In the genomic region with DNA sequence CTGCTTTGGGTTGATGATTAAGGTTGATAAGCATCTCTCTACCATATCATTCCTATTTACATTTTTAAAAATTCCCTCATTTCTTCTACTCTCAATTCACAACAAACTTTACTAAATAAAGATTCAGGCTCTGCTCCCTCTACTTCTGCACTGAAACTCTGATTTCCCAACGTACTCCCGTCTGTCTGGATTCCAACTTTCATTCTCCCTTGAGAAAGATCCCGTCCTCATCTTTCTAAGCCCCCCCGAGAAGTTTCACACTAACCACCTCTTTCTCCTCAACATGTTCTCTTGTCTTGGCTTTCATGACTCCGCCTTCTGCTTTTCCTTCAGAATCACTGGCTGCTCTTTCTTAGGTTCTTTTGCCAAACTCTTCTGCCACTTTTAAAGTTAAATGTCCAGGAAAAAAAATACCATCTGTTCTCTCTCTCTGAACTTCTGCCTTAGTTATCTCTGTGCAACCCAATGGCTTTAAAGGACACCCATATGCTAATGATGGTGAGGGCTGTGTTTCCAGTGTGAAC, we compare ENCODE assay signal across 25 mouse cellular contexts.
"Had no signal": no experiment of that assay in that cellular context is flagged by ENCODE, and none has a peak within 500 bp of the region (broad histone marks: within the 10 kb centered on the region; RNA-seq: fewer than 3 reads in every experiment).

No protein-coding gene starts in this region.

- H3K27me3 ChIP-seq: heart, embryonic 12.5 days; hindbrain, embryonic 15.5 days; kidney, embryonic 15.5 days; limb, embryonic 13.5 days; limb, embryonic 15.5 days had no signal

- DNase-seq: gastrocnemius, postnatal 14 days; gastrocnemius, postnatal 36 days; heart, adult 18-20 months; heart, postnatal 10 days; heart, postnatal 36 days; kidney, adult 11 months; kidney, adult 2 months; kidney, adult 9 months; kidney, postnatal 14 days; kidney, postnatal 36 days; layer of hippocampus, adult 9-11 months; layer of hippocampus, postnatal 36 days; left cerebral cortex, postnatal 4 days; lung, adult 18-20 months had no signal

- H3K4me2 ChIP-seq: heart, embryonic 12.5 days; hindbrain, embryonic 13.5 days; hindbrain, embryonic 15.5 days; kidney, embryonic 15.5 days; limb, embryonic 13.5 days; limb, embryonic 15.5 days; liver, embryonic 11.5 days had no signal

- H3K36me3 ChIP-seq: heart, embryonic 12.5 days; hindbrain, embryonic 13.5 days; hindbrain, embryonic 15.5 days; kidney, embryonic 15.5 days; limb, embryonic 13.5 days; limb, embryonic 15.5 days had no signal

- H3K9me3 ChIP-seq: heart, embryonic 12.5 days; hindbrain, embryonic 13.5 days; hindbrain, embryonic 15.5 days; kidney, embryonic 15.5 days; limb, embryonic 13.5 days; limb, embryonic 15.5 days had no signal

- H3K27ac ChIP-seq: hindbrain, embryonic 13.5 days; hindbrain, embryonic 15.5 days; hindbrain, postnatal 0 days; kidney, embryonic 15.5 days; kidney, postnatal 0 days; limb, embryonic 13.5 days; limb, embryonic 15.5 days had no signal

- ATAC-seq: hindbrain, postnatal 0 days; intestine, embryonic 16.5 days had no signal

- H3K9ac ChIP-seq: heart, embryonic 12.5 days; hindbrain, embryonic 13.5 days; hindbrain, embryonic 15.5 days; kidney, embryonic 15.5 days; limb, embryonic 13.5 days; limb, embryonic 15.5 days; liver, embryonic 14.5 days had no signal

- H3K4me3 ChIP-seq: heart, embryonic 12.5 days; hindbrain, embryonic 13.5 days; hindbrain, embryonic 15.5 days; kidney, embryonic 15.5 days; limb, embryonic 13.5 days; limb, embryonic 15.5 days had no signal
